Mouse (Mus musculus): Measurements from ENCODE around the gene Rad51b. TPM values are rescaled to one million over a fixed set of nuclear protein-coding genes. Genes with fewer than 3 reads are reported as not detected.

Gene Rad51b
- total and polyA plus RNA-seq, 3 experiments = 0.47 to 0.50 (median 0.49) TPM

DNA sequence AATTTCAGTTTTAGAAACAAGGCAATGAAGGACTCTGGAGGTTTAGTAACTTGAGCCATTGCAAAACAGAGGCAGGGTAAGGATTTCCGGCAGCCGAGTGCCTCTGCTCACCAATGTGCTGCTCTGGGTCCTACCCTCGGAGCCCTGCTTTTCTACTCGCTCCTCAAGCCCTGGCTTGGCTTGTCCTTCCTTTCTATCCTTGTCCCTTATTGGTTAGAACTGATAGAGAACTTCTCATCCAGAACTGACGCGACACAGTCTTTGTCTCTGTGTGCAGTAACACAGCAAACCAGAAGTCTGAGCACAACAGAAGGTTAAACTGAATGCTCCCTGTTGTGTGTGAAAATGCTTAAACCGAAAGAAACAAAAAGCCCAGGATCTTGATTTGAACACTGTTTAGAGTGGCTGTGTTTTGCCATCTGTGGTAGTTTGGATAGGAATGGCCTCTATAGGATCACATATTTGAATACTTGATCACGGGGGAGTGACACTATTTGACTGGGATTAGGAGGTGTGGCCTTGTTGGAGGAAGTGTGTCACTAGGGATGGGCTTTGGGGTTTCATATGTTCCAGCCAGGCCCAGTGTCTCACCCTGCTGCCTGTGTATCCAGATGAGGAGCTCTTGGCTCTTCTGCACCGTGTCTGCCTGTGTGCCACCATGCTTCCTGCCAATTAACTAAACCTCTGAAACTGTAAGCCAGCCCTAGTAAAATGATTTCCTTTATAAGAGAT is 389.7 kb downstream of the Rad51b start:
- no peaks in the 10 kb centered on the region for H3K79me2 ChIP-seq (replicated peaks; ENCODE audit: control insufficient read depth, insufficient read depth, low read length)
- WGBS = 90% methylated on average over 9 of the region's 9 CpGs
- no peak for TF ChIP-seq EP300 (IDR thresholded peaks at IDR 0.05; ENCODE audit: insufficient read depth, low read depth, low read length)
- TF ChIP-seq POLR2A (IDR thresholded peaks at IDR 0.05; ENCODE audit: insufficient read depth, low read depth, low read length) = no peak
- intact Hi-C loops (cut with DNase I) = no loop called here
- no peaks in the 10 kb centered on the region for H3K36me3 ChIP-seq (ENCODE audit: control insufficient read depth, insufficient read depth, low read length)
- no peak overlapping the region for H3K4me3 ChIP-seq
- no peak overlapping the region for H3K27ac ChIP-seq
- H3K9ac ChIP-seq (ENCODE audit: low read depth, low read length) = no peak overlapping the region
- no peak for DNase-seq
- peaks cover 1% of the 10 kb centered on the region for H3K4me1 ChIP-seq (ENCODE audit: control insufficient read depth, insufficient read depth, low read length)
- H3K27me3 ChIP-seq (ENCODE audit: control insufficient read depth, insufficient read depth, low read length) = no peaks in the 10 kb centered on the region

DNA sequence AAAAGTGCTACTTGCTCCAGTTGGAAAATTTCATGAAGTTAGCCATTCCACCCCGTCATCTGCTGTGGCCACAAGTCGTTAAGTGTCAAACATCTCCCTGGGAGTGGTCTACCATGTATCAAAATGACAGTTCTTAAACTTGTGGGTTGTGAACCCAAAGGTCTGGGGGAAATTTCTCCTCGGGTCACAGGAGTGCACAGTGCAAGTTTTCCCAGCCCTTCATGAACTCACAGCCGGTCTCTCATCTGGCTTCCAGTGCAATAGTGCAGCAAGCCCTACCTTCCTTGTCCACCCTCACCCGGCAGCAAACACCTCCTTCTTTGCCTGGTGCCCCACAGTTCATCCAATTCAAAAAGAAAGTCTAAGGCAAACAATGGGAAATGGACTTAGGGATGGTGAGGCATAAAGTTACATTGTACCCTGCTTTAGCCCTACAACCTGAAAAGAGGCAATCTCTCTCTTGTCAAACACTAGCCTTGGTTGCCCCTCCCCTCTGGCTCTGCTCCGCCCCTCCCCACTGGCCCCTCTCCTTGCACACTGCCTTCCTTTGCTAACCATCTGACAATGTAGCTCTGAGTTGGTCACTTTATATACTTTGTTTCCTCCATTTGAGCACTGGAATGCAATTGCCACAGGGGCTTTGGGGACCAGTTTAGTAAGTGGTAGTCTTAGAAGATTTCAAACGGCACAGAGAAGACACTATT is 390.8 kb downstream of the Rad51b start:
- no peaks in the 10 kb centered on the region for H3K27me3 ChIP-seq (ENCODE audit: control insufficient read depth, insufficient read depth, low read length)
- no peak for TF ChIP-seq CTCF (IDR thresholded peaks at IDR 0.05)
- TF ChIP-seq POLR2A (IDR thresholded peaks at IDR 0.05; ENCODE audit: insufficient read depth, low read depth, low read length) = no peak
- no peak for TF ChIP-seq EP300 (IDR thresholded peaks at IDR 0.05; ENCODE audit: insufficient read depth, low read depth, low read length)
- peaks cover 1% of the 10 kb centered on the region for H3K4me1 ChIP-seq (ENCODE audit: control insufficient read depth, insufficient read depth, low read length)
- intact Hi-C loops (cut with DNase I) = no loop called here
- H3K79me2 ChIP-seq (replicated peaks; ENCODE audit: control insufficient read depth, insufficient read depth, low read length) = no peaks in the 10 kb centered on the region
- H3K4me3 ChIP-seq = no peak overlapping the region
- no peak for DNase-seq
- WGBS = 87% methylated on average over 7 of the region's 7 CpGs
- no peaks in the 10 kb centered on the region for H3K36me3 ChIP-seq (ENCODE audit: control insufficient read depth, insufficient read depth, low read length)
- no peak overlapping the region for H3K9ac ChIP-seq (ENCODE audit: low read depth, low read length)
- H3K27ac ChIP-seq = no peak overlapping the region

DNA sequence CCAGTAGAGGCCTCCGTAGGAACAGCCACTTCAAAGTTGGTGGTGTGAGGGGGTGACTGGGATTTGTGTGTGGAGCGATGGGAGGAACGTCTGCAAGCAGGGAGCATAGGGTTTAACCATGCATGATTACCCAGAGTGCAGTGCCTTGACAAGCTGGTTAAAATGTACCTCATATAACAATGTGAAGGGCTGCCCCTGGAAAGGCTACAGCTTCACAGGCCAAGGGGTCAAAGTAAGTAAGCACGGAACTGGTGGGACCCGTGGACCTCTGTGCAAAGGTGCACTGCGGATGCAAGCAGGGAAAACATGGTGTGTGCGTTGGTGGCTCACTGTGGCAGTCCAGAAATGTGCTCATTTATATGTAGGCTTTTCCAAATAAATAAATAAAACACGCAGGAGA is 392.2 kb downstream of the Rad51b start:
- TF ChIP-seq CTCF (IDR thresholded peaks at IDR 0.05) (no peak), POLR2A (IDR thresholded peaks at IDR 0.05; ENCODE audit: insufficient read depth, low read depth, low read length) (no peak), EP300 (IDR thresholded peaks at IDR 0.05; ENCODE audit: insufficient read depth, low read depth, low read length) (no peak)
- intact Hi-C loops (cut with DNase I) = no loop called here
- H3K4me1 ChIP-seq (ENCODE audit: control insufficient read depth, insufficient read depth, low read length) = no peaks in the 10 kb centered on the region
- no peak overlapping the region for H3K27ac ChIP-seq
- DNase-seq = no peak
- H3K79me2 ChIP-seq (replicated peaks; ENCODE audit: control insufficient read depth, insufficient read depth, low read length) = no peaks in the 10 kb centered on the region
- H3K36me3 ChIP-seq (ENCODE audit: control insufficient read depth, insufficient read depth, low read length) = no peaks in the 10 kb centered on the region
- no peak overlapping the region for H3K4me3 ChIP-seq
- H3K9ac ChIP-seq (ENCODE audit: low read depth, low read length) = no peak overlapping the region
- 92% methylated on average over 8 of the region's 8 CpGs for WGBS
- no peaks in the 10 kb centered on the region for H3K27me3 ChIP-seq (ENCODE audit: control insufficient read depth, insufficient read depth, low read length)

DNA sequence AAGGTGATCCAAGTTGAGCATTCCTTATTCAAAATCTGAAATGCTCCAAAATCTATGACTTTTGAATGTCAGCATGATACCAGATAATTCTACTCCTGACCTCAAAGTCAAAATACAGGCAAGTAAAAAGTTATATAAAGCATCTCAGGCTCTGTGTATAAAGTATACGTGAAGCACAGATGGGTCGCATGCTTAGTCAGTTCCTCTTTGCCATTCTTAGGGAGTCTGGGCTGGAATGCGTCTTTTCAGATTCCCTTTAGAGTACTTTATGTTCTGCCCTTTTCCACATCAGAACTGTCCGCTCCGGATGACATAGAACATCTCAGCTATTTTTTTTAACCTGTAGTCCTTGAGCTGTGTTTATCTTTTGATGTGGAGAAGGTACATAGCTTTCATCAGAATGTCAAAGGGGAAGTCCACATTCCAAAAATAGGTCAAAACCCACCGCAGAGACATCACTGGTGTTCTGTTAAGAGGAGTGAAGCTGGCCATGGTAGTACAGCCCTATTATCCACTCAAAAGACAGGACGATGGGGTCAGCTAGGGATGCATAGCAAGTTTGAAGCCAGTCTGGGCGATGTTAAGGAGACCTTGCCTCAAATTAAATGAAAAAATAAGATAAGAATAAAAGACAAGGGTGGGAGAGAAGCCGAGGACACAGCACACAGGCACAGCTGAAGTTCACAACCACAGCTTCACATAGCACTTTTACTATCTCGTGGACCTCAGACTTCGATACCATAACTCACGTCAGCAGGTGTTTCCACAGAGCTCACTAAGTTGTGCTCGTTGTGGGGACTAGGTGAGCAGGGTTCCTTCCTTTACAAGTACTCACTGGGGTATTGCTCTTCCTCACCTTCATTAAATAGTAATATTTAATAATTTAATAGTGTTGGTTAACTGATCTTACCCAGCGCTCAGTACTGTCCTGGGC is 395.1 kb downstream of the Rad51b start:
- no peak overlapping the region for H3K9ac ChIP-seq (ENCODE audit: low read depth, low read length)
- no peaks in the 10 kb centered on the region for H3K36me3 ChIP-seq (ENCODE audit: control insufficient read depth, insufficient read depth, low read length)
- H3K27me3 ChIP-seq (ENCODE audit: control insufficient read depth, insufficient read depth, low read length) = no peaks in the 10 kb centered on the region
- no peaks in the 10 kb centered on the region for H3K79me2 ChIP-seq (replicated peaks; ENCODE audit: control insufficient read depth, insufficient read depth, low read length)
- WGBS = 71% methylated on average over 14 of the region's 14 CpGs
- intact Hi-C loops (cut with DNase I) = no loop called here
- TF ChIP-seq CTCF (IDR thresholded peaks at IDR 0.05) (no peak), POLR2A (IDR thresholded peaks at IDR 0.05; ENCODE audit: insufficient read depth, low read depth, low read length) (no peak), EP300 (IDR thresholded peaks at IDR 0.05; ENCODE audit: insufficient read depth, low read depth, low read length) (no peak)
- no peak overlapping the region for H3K27ac ChIP-seq
- no peak overlapping the region for H3K4me3 ChIP-seq
- H3K4me1 ChIP-seq (ENCODE audit: control insufficient read depth, insufficient read depth, low read length) = no peaks in the 10 kb centered on the region
- no peak for DNase-seq

DNA sequence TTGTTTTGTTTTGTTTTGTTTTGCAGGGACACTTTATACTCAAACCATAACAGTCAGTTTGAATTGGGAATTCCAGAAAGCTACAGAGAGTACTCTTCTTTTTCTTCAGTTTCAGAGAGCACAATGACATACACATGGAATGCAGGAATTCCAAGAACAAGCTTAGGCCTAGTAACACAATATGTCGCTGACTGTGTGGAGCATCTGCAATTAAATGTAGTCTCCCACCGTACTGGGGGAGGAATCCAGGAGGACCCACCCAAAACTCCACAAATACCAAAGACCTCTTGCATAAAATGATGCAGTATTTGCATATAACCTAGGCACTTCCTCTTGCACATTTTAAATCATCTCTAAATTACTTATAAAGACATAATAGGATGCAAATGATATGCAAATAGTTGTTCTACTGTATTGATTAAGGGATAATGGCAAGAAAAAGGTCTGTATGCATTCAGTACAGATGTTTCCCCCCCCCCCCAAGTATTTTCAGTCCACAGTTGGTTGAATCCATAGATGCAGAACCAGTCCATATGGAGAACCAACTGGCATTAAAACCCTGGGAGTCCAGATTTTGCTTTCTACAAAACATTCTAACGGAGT is 398.9 kb downstream of the Rad51b start:
- Histone ChIP-seq H3K4me1 (ENCODE audit: control insufficient read depth, insufficient read depth, low read length) (peaks cover 3% of the 10 kb centered on the region; the same call in 1 of the 2 replicates), H3K36me3 (ENCODE audit: control insufficient read depth, insufficient read depth, low read length) (no peaks in the 10 kb centered on the region), H3K79me2 (replicated peaks; ENCODE audit: control insufficient read depth, insufficient read depth, low read length) (no peaks in the 10 kb centered on the region), H3K9ac (ENCODE audit: low read depth, low read length) (no peak overlapping the region), H3K27me3 (ENCODE audit: control insufficient read depth, insufficient read depth, low read length) (no peaks in the 10 kb centered on the region), H3K27ac (no peak overlapping the region), H3K4me3 (no peak overlapping the region)
- intact Hi-C loops (cut with DNase I) = no loop called here
- 86% methylated on average over 3 of the region's 3 CpGs for WGBS
- TF ChIP-seq POLR2A (IDR thresholded peaks at IDR 0.05; ENCODE audit: insufficient read depth, low read depth, low read length) (no peak), CTCF (IDR thresholded peaks at IDR 0.05) (no peak), EP300 (IDR thresholded peaks at IDR 0.05; ENCODE audit: insufficient read depth, low read depth, low read length) (no peak)
- no peak for DNase-seq

Measured in heart, adult 2 months (tissue).